Mouse (Mus musculus) urinary bladder, postnatal 14 days (tissue): ENCODE measurements around the gene 2010111I01Rik.
"Not testable (repeated sequence)": the region's sequence is repeated elsewhere in the genome, so short reads cannot be mapped to it uniquely, and the experiment has no call there.

Experiments
- DNase-seq: peaks from one replicate; pipeline ENCODE4 v3.0.0; 2021; ENCODE audit warnings: low spot score

The 2010111I01Rik gene

GRCm38 (mm10) chr13:63347639-63348038 is 382.9 kb downstream of the 2010111I01Rik start:
- DNase-seq, result no peak

- no peak for DNase-seq
These were observed 385.4 kb downstream of the 2010111I01Rik start for GRCm38 (mm10) chr13:63350076-63350475.

GRCm38 (mm10) chr13:63353312-63353711 is 388.6 kb downstream of the 2010111I01Rik start:
- DNase-seq, result not testable (repeated sequence)

- no peak for DNase-seq
These were observed 391.4 kb downstream of the 2010111I01Rik start for GRCm38 (mm10) chr13:63356101-63356500.

- peak; percentile 72 for DNase-seq
These were observed 391.9 kb downstream of the 2010111I01Rik start for GRCm38 (mm10) chr13:63356558-63356957.

GRCm38 (mm10) chr13:63359393-63359792 is 394.7 kb downstream of the 2010111I01Rik start:
- DNase-seq, result no peak

- DNase-seq, result no peak
These were observed 395.6 kb downstream of the 2010111I01Rik start for GRCm38 (mm10) chr13:63360111-63360885.

- no peak for DNase-seq
These were observed 397.1 kb downstream of the 2010111I01Rik start for GRCm38 (mm10) chr13:63361755-63362154.

- no peak for DNase-seq
These were observed 408.9 kb downstream of the 2010111I01Rik start for GRCm38 (mm10) chr13:63373460-63374166.
